Mouse (Mus musculus) left cerebral cortex, adult 18-20 months (tissue): ENCODE data around the gene Col20a1. TPM values are rescaled to one million over a fixed set of nuclear protein-coding genes. Genes with fewer than 3 reads are reported as not detected.

Experiments
- DNase-seq, 2 experiments: peaks; one replicate each; pipeline ENCODE4 v3.0.0; 2021 to 2022; ENCODE audit warnings: low spot score in 2 of 2, mixed read lengths in 1 of 2
- total RNA-seq, 2 experiments: library from RNA; stranded (reverse); gene quantifications; 2 replicates each; pipeline ENCODE4 v1.2.3; 2021

Col20a1 gene
- total RNA-seq, 2 experiments from 2014 or later, result 0.82 to 1.1 TPM

DNA sequence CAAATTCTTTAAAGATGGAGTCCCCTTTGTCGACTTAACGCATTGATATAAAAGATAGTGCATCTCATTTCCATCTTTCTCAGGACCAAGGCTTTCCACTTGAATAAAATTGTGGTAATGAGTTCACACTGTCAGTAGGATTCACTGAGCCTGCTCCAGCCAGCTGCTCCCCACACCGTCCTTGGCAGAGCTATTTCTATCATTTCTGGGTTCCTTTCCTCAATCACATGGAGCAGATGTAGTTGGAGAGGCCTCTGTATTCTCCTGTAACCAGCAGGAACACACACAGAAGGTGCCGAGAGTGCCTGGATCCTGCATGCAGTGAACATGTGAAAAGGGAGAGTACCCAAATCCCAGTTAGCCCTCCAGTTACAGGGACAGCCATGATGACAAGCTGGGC lies 4.0 kb downstream of the Col20a1 start:
- no peak for DNase-seq

DNA sequence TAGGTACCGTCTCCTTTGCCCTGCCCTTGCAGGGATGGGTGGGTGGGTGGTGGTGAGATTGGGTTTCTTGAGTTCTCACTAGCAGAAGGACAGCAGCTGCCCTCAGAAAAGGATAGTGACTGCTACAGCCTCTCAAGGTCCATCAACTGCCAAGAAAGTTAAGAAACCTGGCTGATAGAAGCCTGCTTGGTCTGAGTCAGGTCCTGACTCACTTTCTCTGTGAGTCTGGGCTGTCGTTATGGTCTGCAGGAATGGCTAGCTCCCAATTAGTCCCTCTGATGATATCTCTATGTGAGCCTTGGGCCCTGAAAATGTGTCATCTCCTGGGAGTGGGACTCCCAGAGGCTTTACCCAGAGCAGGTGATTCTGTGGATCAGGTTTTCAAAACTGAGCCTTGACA lies 8.0 kb downstream of the Col20a1 start:
- no peak for DNase-seq

DNA sequence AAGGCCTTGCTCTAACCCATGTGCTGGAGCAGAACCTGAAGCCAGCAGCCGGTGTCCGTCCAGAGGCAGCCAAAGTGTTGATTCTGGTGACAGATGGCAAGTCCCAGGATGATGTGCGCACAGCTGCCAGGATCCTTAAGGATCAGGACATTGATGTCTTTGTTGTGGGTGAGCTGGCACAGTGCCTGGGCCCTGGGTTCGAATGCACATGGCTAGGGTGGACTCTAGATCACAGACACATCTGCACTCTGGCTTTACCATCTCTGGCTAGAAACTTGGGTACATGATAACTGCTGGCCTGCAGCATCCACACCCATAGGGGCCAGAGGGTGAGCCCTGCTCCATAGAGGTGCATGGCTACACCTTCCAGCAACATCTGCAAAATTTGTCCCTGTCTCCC lies 9.1 kb downstream of the Col20a1 start:
- no peak for DNase-seq

DNA sequence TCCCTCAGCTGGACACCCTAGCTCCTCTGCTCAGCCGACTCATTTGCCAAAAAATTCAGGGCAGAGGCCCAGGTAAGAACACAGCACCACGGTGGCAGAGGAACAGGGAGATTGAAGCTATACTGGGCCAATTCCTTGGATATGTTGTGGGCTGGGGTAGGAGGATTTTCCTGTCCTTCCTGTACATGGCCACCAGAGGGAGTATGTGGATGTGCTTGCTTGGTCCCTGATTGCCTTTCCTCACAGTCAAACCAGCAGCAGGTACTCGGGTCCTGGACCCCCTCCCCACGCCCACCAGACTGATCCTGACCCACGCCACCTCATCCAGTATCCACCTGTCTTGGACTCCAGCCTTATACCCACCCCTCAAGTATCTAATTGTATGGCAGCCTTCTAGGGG lies 10.1 kb downstream of the Col20a1 start:
- peak; percentile 44 to 53 for DNase-seq

DNA sequence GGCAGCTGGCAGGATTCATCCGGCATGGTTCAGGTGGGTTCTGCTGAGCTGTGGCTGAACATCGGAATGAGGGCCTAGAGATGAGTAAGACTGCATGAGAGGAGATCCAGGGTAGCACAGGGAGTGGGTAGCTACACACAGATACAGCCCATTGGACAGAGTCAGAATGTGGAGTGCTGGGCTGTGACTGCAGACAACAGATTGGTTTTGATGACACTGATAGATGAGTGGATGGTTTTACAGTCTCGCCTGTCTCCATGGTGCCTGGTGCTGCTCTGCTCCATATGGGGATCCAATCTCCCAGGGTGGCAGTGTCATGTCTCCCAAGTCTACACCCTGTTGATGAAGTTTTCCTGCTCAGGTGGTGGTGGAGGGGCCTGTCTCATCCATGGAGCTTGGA lies 10.6 kb downstream of the Col20a1 start:
- no peak for DNase-seq

- DNase-seq, result no peak
These were observed 20.7 kb downstream of the Col20a1 start for GRCm38 (mm10) chr2:181007054-181007453.

DNA sequence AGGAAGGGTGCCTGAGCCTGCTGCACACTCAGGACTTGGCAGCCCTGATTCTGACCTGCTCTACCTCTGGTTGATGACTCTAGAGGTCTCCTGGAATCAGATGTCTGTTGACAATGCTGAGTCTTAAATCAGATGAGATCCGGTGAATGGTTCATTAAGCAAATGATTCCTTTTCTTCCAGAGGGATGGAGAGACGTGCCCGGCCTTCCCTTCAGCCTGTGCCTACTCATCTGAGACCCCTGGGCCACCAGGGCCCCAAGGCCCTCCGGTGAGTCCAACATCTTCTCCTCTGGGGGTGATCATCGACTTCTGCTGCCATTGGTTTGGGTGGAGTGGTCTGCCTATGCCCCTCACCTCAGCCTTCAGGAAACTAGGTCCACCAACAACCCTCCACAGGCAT lies 22.0 kb downstream of the Col20a1 start:
- DNase-seq, result no peak

GRCm38 (mm10) chr2:181031406-181031934 lies 45.1 kb downstream of the Col20a1 start:
- DNase-seq, result peak in 1 of 2 experiments; percentile 35

- DNase-seq, result peak; percentile 34 to 39
These were observed 46.1 kb downstream of the Col20a1 start for GRCm38 (mm10) chr2:181032407-181032806.

DNA sequence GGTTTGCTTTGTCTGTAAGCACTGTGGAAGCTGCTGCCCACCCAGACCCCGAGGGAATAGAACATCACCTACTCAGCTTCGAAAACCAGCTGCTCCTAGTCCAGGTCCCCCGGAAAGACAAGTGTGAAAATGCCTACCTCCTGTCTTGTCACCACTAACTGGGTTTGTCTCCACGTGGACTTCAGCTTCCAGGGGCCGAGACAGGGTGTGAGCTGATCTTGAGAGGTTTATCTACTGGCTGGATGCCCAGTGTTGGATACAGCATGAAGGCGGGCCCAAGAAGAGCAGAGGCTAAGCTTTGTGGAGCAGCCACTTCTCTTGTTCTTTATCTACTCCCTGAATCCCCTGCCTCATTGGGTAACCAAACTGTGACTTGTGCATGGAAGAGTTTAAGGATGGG lies 47.0 kb downstream of the Col20a1 start:
- no peak for DNase-seq

- no peak for DNase-seq
These were observed 48.9 kb downstream of the Col20a1 start for GRCm38 (mm10) chr2:181035186-181035585.

GRCm38 (mm10) chr2:181036561-181036960 lies 50.2 kb downstream of the Col20a1 start:
- DNase-seq, result no peak

- DNase-seq, result peak in 1 of 2 experiments; percentile 25
These were observed 52.5 kb downstream of the Col20a1 start for GRCm38 (mm10) chr2:181038644-181039355.

- DNase-seq, result no peak
These were observed 53.0 kb downstream of the Col20a1 start for GRCm38 (mm10) chr2:181039356-181039680.

- DNase-seq, result no peak
These were observed 55.6 kb downstream of the Col20a1 start for GRCm38 (mm10) chr2:181041941-181042340.

DNA sequence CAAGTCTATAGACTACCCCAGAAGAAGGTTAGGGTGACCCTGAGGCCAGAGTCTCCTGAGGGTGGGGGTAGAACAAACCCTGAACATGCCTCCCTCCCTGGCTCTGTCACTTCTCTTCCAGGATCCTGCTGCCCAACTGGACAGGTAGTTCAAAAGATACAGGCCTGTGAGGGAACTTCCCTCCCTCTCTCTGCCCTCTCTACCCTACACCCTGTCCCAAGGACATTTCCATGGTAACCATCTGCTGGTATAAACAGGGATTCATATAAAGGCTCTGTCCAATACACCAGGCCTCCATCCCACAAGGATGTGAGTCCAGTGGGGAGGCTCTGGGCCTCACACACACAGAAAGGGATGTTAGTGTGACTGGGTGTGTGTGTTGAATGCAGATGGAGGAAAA lies 56.0 kb downstream of the Col20a1 start:
- DNase-seq, result no peak

GRCm38 (mm10) chr2:181043437-181043836 lies 57.1 kb downstream of the Col20a1 start, which contains the start of gene Chrna4:
Gene Chrna4, minus strand, starts transcription at chr2:181043546.
- DNase-seq, result no peak

DNA sequence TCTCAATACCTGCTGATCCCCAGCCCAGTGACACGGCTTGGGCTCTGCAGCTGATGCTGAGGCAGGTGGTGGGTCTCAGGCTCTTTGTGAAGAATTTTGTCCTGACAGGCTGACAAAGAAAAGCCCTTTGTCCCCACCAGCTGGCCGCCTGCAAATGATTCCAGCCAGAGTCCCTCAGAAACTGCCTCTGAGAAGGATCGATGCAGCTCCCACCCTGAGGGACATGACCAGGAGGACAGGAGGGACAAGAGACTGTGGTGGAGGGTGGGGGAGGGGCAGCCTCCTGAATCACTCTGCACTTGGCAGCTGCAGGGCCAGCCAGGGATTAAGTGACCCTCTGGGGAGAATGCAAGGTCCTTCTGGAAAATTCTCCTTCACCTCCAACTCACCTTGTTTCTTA lies 57.7 kb downstream of the Col20a1 start:
- DNase-seq, result no peak

DNA sequence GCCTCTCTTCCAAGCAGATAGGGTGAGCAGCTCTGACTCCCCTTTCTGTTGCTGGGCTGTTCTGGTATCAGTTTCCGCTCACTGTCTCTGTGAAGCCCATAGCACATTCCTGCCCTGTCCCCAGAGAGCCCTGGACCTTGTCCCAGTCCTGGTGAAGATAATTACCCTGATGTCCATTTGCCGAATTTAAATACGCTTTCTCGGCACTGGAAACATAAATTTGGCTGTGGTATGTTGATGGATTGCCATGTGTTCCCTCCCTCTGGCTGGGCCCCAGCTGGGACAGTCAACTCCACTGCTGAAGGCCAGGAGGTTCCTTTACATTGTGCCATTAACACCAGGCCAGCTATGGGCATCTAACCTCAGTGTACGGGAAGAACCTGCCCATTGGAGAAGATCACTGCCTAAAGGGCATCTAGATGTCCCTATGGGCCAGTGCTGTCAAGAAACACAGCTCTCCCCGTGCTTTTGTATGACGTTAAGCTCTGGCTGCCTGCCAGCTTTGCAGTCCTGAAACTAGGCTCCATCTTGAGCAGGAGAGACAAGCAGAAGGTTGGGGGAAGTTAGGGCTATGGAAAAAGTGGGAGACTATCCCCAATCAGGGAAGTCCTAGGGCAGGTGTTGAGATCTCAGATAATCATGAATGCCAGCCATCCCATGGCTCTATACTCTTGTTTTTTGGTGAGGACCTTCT lies 62.1 kb downstream of the Col20a1 start:
- no peak for DNase-seq

DNA sequence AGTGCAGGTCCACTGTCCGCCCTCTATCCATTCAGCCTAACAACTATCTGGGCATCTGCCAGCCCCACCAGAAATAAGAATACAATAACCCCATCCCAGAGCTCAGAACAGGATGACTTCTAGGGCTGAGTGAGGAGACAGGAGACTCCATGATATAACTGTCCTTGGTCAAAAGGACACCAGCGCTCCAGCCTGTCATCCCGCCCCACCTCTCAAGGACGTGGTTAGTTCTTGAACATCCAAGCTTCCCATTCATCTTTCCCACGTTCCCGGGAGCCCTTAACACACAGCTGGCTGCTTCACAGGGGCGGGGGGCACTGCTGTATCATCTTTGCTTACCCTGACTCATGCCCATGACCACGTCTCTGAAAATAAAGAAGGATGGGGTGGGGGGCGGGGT lies 62.7 kb downstream of the Col20a1 start:
- no peak for DNase-seq

DNA sequence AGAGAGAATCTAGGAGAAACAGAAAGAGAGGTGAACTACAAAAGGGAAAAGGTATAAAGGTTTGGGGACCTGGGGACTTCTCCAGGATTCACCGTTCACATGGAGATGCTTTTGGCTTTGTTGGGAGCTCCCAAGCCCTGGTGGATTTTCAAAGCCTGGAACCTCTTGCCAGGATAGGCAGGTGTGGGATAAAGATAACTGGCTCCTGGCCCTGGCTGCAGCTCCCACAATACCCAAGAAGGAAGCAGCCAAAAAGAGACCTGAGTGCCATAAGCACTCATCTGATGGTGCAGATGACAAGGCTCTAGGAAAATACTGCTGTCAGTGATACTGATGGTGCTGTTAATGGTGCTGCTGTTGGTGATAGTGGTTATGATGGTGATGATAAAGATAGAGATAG lies 65.8 kb downstream of the Col20a1 start:
- no peak for DNase-seq

GRCm38 (mm10) chr2:181057341-181057740 lies 71.0 kb downstream of the Col20a1 start:
- DNase-seq, result no peak

DNA sequence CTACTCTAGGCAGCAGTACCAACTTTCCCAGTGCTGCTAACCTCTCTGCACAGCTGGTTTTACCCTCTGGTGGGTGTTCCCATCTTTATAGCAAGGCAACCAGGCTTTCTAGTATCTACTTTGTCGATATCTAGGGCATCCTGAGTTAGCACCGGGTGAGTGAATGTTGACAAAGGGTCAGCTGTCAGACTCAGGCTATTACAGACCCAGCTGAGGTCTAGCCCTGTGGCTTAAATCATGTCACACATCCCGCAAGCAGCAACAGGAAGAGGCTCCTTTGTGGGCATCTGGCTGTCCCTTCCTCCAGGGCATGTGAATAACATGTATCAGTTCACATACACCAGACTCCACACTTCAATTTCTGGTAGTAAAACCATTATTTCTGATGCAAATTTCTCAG lies 71.9 kb downstream of the Col20a1 start:
- DNase-seq, result no peak
